Mouse (Mus musculus) liver, embryonic 16.5 days (tissue): Measurements from ENCODE around the gene Casq2. TPM values are rescaled to one million over a fixed set of nuclear protein-coding genes. Genes with fewer than 3 reads are reported as not detected.

ENCODE experiments used
- ATAC-seq: fragments of 200-750 bp; cut with Nextera tagmentation; 2 replicates; pipeline ENCODE4 v1.8.0; 2017; ENCODE audit warnings: low read depth, mild to moderate bottlenecking, moderate number of reproducible peaks, moderate library complexity
- H3K27ac ChIP-seq: fragments of 300-500 bp; sonication (generic); 2 replicates; pipeline ENCODE4 v1.5.1; 2014; ENCODE audit warnings: mild to moderate bottlenecking, low read length
- H3K27me3 ChIP-seq: fragments of 300-500 bp; sonication (generic); 2 replicates; pipeline ENCODE4 v1.6.1; 2014; ENCODE audit warnings: low read depth, low read length, mixed read lengths; ENCODE audit not compliant: control insufficient read depth, insufficient read depth
- H3K36me3 ChIP-seq: fragments of 300-500 bp; sonication (generic); 2 replicates; pipeline ENCODE4 v1.6.1; 2014; ENCODE audit warnings: mild to moderate bottlenecking; ENCODE audit not compliant: control insufficient read depth, insufficient read depth
- H3K4me1 ChIP-seq: fragments of 300-500 bp; sonication (generic); 2 replicates; pipeline ENCODE4 v1.6.1; 2014; ENCODE audit warnings: low read depth, low read length, mixed read lengths; ENCODE audit not compliant: control insufficient read depth
- H3K4me2 ChIP-seq: fragments of 300-500 bp; sonication (generic); 2 replicates; pipeline ENCODE4 v1.6.1; 2014; ENCODE audit warnings: low read depth, low read length, mixed read lengths
- H3K4me3 ChIP-seq: fragments of 300-500 bp; sonication (generic); 2 replicates; pipeline ENCODE4 v1.5.1; 2014; ENCODE audit warnings: low read depth, mild to moderate bottlenecking, low read length
- H3K9ac ChIP-seq: fragments of 300-500 bp; sonication (generic); 2 replicates; pipeline ENCODE4 v1.6.1; 2014; ENCODE audit warnings: low read depth, low read length
- H3K9me3 ChIP-seq: fragments of 300-500 bp; sonication (generic); replicated peaks from 2 replicates; pipeline ENCODE4 v1.6.1; 2016; ENCODE audit warnings: low read length; ENCODE audit not compliant: control insufficient read depth
- WGBS: fragments of 180-500 bp; shearing (Covaris S2); extraction: QIAGEN DNeasy Blood & Tissue Kit; methylation state at CpG from one replicate; pipeline ENCODE4 v1.1.7; 2014; ENCODE audit not compliant: insufficient replicate concordance; 5-methylcytosine and 5-hydroxymethylcytosine counted together
- polyA plus RNA-seq: library from polyadenylated mRNA; unstranded; fragments of >200 nt; fragmentation: Nextera tagmentation; extraction: Ambion mirVana; gene quantifications from 2 replicates; pipeline ENCODE4 v1.2.1, GENCODE M21; 2015

Casq2 gene
- polyA plus RNA-seq, 1 experiment from 2014 or later = 7.8 TPM

DNA sequence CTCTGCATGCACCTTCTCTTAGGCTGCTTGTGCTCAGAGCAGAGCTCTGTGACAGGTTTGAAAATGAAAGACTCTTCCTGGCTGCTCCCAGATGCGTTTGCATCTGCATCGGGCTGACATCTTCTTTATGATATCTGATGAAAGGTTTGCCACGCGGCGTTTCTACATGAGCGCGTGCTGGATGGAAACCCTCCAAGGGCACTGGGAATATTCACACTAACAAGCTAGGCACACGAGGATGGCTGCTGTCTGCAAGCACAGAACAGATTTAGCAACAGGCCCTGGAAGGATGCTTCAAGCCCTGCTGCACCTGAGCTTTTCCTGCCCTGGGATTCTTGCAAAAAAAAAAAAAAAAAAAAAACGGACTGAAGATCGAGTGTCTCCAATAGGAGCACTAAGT lies 50.9 kb downstream of the Casq2 start:
- H3K27me3 ChIP-seq = peaks cover 3% of the 10 kb centered on the region; the same call in 1 of the 2 replicates
- H3K36me3 ChIP-seq = no peaks in the 10 kb centered on the region
- H3K4me1 ChIP-seq = no peaks in the 10 kb centered on the region; the same call in 1 of the 2 replicates
- H3K27ac ChIP-seq = no peak overlapping the region
- no peak for ATAC-seq
- H3K9me3 ChIP-seq = no peaks in the 10 kb centered on the region
- no peak overlapping the region for H3K4me2 ChIP-seq
- H3K4me3 ChIP-seq = no peak overlapping the region
- WGBS = 70% methylated on average over 10 of the region's 10 CpGs
- no peak overlapping the region for H3K9ac ChIP-seq

DNA sequence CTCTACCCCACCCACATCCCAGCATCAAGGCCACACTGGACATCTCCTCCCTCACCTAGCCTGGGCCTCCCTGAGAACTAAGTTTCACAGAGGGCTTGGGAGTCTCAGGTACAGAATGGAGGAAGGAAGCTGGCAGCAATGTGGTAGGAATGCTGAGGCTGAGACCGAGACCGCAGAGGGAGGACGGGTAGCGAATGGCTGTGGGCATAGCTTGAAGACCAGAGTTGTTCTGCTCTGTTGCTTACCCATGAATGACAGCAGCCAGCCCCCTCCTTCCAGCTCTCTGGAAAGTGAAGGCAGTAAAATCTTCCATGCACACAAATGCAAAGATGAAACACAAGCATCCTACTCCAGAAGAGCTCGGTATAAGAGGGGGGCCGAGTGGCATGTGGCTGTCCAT lies 52.7 kb downstream of the Casq2 start:
- Histone ChIP-seq H3K27me3 (peaks cover 3% of the 10 kb centered on the region; the same call in 1 of the 2 replicates), H3K9me3 (no peaks in the 10 kb centered on the region), H3K27ac (no peak overlapping the region), H3K9ac (no peak overlapping the region), H3K4me1 (peaks cover 13% of the 10 kb centered on the region), H3K36me3 (no peaks in the 10 kb centered on the region), H3K4me2 (no peak overlapping the region), H3K4me3 (no peak overlapping the region)
- WGBS = 80% methylated on average over 6 of the region's 6 CpGs
- ATAC-seq = no peak

DNA sequence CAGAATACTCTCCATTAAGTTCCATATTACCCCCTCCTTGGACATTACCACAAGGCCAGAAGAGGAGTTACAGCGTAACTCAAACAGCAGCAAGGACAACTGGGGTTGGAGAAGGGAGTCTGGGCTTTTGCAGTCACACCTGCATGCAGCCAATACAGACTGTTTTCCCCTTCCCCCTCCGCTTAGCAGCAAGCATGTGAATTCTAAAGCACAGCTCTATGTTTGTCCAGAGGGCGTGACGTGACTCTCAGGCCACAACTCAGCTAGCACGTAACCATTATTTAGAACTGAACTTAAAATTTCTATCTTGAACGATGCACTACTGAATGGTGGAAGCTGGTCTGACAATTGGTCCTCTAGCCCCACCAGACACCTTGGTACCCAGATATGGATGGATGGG lies 54.4 kb downstream of the Casq2 start:
- Histone ChIP-seq H3K4me3 (no peak overlapping the region), H3K4me2 (no peak overlapping the region), H3K9ac (no peak overlapping the region), H3K4me1 (peaks cover 30% of the 10 kb centered on the region), H3K36me3 (no peaks in the 10 kb centered on the region), H3K27me3 (peaks cover 3% of the 10 kb centered on the region; the same call in 1 of the 2 replicates), H3K27ac (no peak overlapping the region), H3K9me3 (no peaks in the 10 kb centered on the region)
- 75% methylated on average over 6 of the region's 6 CpGs for WGBS
- no peak for ATAC-seq

DNA sequence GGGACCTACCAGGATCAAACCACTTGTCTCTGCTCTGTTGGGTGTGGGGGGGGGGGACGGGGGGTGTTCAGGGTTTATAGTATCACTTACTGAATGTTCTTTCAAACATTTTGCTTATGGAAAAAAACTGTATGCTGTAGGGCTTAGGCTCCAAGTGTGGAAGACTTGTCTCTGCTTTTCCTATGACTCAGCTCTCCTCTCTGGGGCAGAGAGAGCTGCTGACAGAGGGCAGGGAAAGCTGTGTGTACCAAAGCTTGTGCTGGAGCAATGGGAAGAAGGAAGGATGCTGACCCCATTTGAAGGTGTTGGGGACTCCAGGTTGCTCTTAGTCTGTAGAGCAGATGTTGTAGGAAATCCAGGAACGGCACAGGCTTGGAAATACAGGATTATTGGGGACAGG lies 55.2 kb downstream of the Casq2 start:
- Histone ChIP-seq H3K9ac (no peak overlapping the region), H3K36me3 (no peaks in the 10 kb centered on the region), H3K4me1 (peaks cover 37% of the 10 kb centered on the region), H3K27me3 (peaks cover 3% of the 10 kb centered on the region; the same call in 1 of the 2 replicates), H3K4me3 (no peak overlapping the region), H3K27ac (no peak overlapping the region), H3K4me2 (no peak overlapping the region), H3K9me3 (no peaks in the 10 kb centered on the region)
- ATAC-seq = no peak
- WGBS = 67% methylated on average over 2 of the region's 2 CpGs

DNA sequence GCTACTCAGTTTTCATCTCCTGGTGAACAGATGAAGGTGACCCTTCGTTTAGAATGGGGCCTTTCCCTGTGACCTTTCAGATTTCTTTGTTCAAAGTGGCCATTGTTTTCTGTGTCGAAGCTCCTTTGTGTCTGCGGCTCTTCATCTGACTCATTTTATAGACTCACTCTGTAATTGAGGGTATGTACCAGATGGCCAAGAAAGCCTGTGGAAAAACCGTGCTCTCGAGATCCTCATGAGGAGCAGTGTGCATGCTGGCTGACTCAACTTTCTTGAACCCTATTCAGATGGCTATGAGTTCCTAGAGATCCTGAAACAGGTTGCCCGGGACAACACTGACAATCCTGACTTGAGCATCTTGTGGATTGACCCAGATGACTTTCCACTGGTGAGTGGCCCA lies 55.7 kb downstream of the Casq2 start:
- H3K36me3 ChIP-seq = no peaks in the 10 kb centered on the region
- H3K9me3 ChIP-seq = no peaks in the 10 kb centered on the region
- WGBS = 62% methylated on average over 6 of the region's 6 CpGs
- no peak overlapping the region for H3K4me2 ChIP-seq
- H3K4me1 ChIP-seq = peaks cover 37% of the 10 kb centered on the region
- ATAC-seq = no peak
- no peak overlapping the region for H3K4me3 ChIP-seq
- no peak overlapping the region for H3K9ac ChIP-seq
- peaks cover 3% of the 10 kb centered on the region; the same call in 1 of the 2 replicates for H3K27me3 ChIP-seq
- no peak overlapping the region for H3K27ac ChIP-seq

DNA sequence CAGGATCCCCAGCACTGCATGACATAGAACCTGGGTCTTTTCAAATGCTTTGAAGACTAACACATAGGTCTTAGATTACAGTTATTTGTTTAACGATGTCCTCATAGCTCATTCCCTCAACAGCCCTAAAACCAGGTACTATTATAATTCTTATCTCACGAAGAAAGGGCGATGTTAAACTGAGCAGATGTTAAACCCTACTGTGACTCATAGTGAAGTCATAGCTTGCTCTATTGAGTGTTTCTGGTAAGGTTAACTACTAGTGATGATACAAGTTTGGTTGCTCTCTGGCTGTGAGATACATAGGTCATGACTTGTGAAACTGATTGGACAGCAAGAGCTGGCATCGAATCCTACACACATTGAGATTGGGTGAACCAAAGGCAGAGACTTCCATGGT lies 56.7 kb downstream of the Casq2 start:
- ATAC-seq = no peak
- no peaks in the 10 kb centered on the region; the same call in 1 of the 2 replicates for H3K27me3 ChIP-seq
- 84% methylated on average over 4 of the region's 4 CpGs for WGBS
- H3K9me3 ChIP-seq = no peaks in the 10 kb centered on the region
- H3K9ac ChIP-seq = no peak overlapping the region
- peak overlapping the region; percentile 84 for H3K27ac ChIP-seq
- H3K4me3 ChIP-seq = no peak overlapping the region
- H3K4me2 ChIP-seq = no peak overlapping the region
- no peaks in the 10 kb centered on the region for H3K36me3 ChIP-seq
- peaks cover 37% of the 10 kb centered on the region for H3K4me1 ChIP-seq

DNA sequence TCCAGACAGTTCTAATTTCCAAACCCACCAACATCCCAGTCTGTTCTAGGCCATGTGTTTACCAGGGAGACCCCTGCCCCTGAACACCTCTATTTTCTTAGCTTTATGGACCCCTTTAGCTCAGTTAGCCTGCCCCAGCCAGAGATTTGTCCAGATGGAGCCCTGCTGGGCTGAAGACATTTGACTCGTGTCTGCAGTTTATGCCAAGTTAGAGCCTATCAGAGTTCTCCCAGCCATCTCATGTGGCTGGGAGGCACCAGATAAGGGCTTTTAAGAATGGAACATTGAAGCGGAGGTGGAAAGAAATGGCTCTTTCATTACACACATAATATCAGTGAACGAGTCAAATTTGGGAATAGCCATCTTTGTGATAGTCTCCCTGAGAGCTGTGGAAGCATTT lies 57.3 kb downstream of the Casq2 start:
- Histone ChIP-seq H3K27ac (peak overlapping the region; percentile 84), H3K27me3 (no peaks in the 10 kb centered on the region; the same call in 1 of the 2 replicates), H3K9me3 (no peaks in the 10 kb centered on the region), H3K4me2 (peak overlapping the region; percentile 54), H3K4me1 (peaks cover 37% of the 10 kb centered on the region), H3K36me3 (no peaks in the 10 kb centered on the region), H3K4me3 (0 out of 2 replicates have a peak overlapping the region, but pooled peaks have one; percentile 2), H3K9ac (peak overlapping the region; percentile 17)
- ATAC-seq = peak; percentile 77
- 19% methylated on average over 3 of the region's 3 CpGs for WGBS

DNA sequence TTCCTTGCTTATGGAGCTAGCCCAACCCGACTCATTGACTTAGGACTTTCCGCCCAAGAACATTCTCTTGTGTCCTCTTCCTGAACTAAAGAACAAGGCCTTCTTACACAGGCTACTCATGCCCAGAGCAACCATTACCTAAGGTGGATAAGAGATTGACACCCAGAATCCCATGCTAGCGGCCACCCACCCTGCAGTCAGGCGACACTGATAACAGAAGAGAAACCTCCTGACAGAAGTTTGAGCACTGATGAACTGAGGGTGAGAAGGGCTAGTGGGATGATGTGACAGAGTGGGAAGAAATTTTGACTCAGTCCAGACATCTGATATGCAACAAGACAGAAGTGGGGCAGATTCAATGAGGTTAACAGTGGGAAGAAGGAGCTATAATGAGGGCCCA lies 58.2 kb downstream of the Casq2 start:
- H3K9me3 ChIP-seq = no peaks in the 10 kb centered on the region
- no peaks in the 10 kb centered on the region for H3K27me3 ChIP-seq
- ATAC-seq = peak; percentile 92
- peaks cover 37% of the 10 kb centered on the region for H3K4me1 ChIP-seq
- no peak overlapping the region for H3K4me3 ChIP-seq
- 40% methylated on average over 4 of the region's 4 CpGs for WGBS
- peak overlapping the region; percentile 84 for H3K27ac ChIP-seq
- peak overlapping the region; percentile 54 for H3K4me2 ChIP-seq
- H3K9ac ChIP-seq = peak overlapping the region; percentile 38
- H3K36me3 ChIP-seq = no peaks in the 10 kb centered on the region

DNA sequence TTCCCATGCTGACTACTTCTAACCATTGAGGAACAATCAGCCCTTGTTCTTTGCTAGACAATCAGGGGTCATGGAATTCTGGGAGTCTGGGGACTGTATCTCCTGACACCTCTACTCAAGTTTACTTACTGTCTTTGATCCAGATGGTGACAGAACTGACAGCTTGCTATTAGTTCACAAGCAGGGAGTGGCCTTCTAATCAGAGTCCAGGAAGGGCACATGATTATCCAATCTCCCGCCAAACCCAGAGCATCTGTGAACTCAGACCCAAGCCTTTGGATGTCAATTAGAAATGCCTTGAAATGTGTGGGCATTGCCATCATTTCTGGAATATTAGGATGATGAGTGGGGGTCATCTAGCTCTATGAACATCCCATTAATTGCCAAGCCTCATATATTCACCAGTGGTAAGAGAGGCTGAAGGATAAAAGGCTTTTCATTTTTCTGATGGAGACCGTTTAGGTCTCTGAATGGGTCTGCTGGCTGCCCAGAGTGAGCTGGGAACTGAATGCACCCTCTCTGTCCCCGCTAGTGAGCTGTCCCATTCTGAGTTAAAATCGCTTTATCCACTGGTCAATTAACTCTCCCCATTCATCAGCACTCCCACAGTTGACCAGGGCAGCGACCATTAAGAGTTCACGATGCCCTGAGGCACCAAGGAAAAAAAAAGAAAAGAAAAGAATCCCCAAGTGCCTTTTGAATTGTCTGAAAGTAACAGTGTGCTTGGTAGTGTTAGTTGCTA lies 59.6 kb downstream of the Casq2 start:
- H3K9ac ChIP-seq = no peak overlapping the region; the same call in 1 of the 2 replicates
- ATAC-seq = peak; percentile 53
- H3K27ac ChIP-seq = peak overlapping the region; percentile 73; the same call in 1 of the 2 replicates
- no peak overlapping the region for H3K4me3 ChIP-seq
- no peaks in the 10 kb centered on the region for H3K27me3 ChIP-seq
- H3K4me1 ChIP-seq = peaks cover 37% of the 10 kb centered on the region
- WGBS = 69% methylated on average over 6 of the region's 6 CpGs
- peak overlapping the region; percentile 30; the same call in 1 of the 2 replicates for H3K4me2 ChIP-seq
- H3K36me3 ChIP-seq = no peaks in the 10 kb centered on the region
- H3K9me3 ChIP-seq = no peaks in the 10 kb centered on the region
